Mouse (Mus musculus): ENCODE measurements at regions not wholly inside any gene's neighbourhood (a gene's known extent, or its start where the extent isn't known, plus 50 kb on each side); places are given as distances from the start of the nearest gene placed in this dataset.

DNA sequence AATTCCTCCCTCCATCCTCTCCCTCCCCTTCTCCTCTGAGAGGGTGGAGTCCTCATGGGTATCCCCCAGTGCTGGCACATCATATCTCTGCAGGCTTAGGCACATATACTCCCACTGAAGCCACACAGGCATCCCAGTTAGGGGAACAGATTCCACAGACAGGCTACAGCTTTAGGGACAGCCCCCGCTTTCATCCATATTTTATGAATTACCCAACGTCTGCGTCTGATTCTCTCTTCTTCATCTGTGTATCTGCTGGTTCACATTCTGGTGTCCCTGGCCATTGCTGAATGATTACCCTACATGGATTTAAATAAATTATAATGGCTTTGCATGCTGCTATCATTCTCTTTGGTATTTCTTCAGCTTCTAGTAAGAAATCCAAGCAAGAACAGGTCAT is 632.4 kb downstream of the Tmem114 start:
- WGBS: 84% methylated on average over 3 of the region's 3 CpGs

GRCm38 (mm10) chr16:7790260-7790659 is 634.7 kb downstream of the Tmem114 start:
- Histone ChIP-seq H3K4me3 (ENCODE audit: low read length) (no peak overlapping the region), H3K36me3 (ENCODE audit: control insufficient read depth, insufficient read depth, low read length) (no peaks in the 10 kb centered on the region), H3K4me2 (ENCODE audit: low read depth, low read length) (no peak overlapping the region), H3K27ac (ENCODE audit: low read length) (no peak overlapping the region), H3K4me1 (ENCODE audit: control insufficient read depth, insufficient read depth, low read length) (no peaks in the 10 kb centered on the region), H3K9ac (ENCODE audit: low read depth, low read length) (no peak overlapping the region), H3K9me3 (ENCODE audit: control insufficient read depth, low read length) (no peaks in the 10 kb centered on the region), H3K27me3 (replicated peaks; ENCODE audit: control insufficient read depth, insufficient read depth, low read length) (no peaks in the 10 kb centered on the region)
- no peak for ATAC-seq
- WGBS: 73% methylated on average over 4 of the region's 4 CpGs

More for the DNA sequence above, 632.4 kb downstream of the Tmem114 start:
- H3K4me2 ChIP-seq (ENCODE audit: low read depth, low read length): no peak overlapping the region
- no peaks in the 10 kb centered on the region for H3K4me1 ChIP-seq (ENCODE audit: control insufficient read depth, insufficient read depth, low read length)
- H3K9me3 ChIP-seq (ENCODE audit: control insufficient read depth, low read length): no peaks in the 10 kb centered on the region
- no peak overlapping the region for H3K4me3 ChIP-seq (ENCODE audit: low read length)
- ATAC-seq: no peak
- H3K36me3 ChIP-seq (ENCODE audit: control insufficient read depth, insufficient read depth, low read length): no peaks in the 10 kb centered on the region
- no peak overlapping the region for H3K27ac ChIP-seq (ENCODE audit: low read length)
- no peaks in the 10 kb centered on the region for H3K27me3 ChIP-seq (replicated peaks; ENCODE audit: control insufficient read depth, insufficient read depth, low read length)
- H3K9ac ChIP-seq (ENCODE audit: low read depth, low read length): no peak overlapping the region

DNA sequence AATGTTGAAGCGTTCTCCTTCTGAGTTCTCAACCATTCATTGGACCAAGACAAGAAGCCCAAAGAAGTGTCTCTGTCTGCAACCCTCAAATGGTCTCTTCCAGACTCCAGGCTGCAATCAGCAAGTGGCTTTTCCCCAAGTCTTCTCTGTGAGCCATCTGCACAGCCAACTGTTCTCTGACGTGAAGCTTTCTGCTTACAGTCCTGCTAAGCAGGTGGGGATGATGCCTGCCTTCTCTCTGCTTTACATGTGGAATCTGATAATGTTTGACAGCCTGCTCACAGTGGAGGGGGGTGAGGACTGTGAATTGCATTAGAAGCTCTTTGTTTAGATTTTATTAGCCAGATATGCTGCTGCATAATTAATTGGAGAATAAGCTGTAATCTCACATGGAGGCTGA is 636.7 kb downstream of the Tmem114 start:
- H3K36me3 ChIP-seq (ENCODE audit: control insufficient read depth, insufficient read depth, low read length): no peaks in the 10 kb centered on the region
- H3K9me3 ChIP-seq (ENCODE audit: control insufficient read depth, low read length): no peaks in the 10 kb centered on the region
- 68% methylated on average over 2 of the region's 2 CpGs for WGBS
- H3K27ac ChIP-seq (ENCODE audit: low read length): no peak overlapping the region
- H3K4me1 ChIP-seq (ENCODE audit: control insufficient read depth, insufficient read depth, low read length): no peaks in the 10 kb centered on the region
- no peak overlapping the region for H3K4me2 ChIP-seq (ENCODE audit: low read depth, low read length)
- no peak overlapping the region for H3K4me3 ChIP-seq (ENCODE audit: low read length)
- no peak for ATAC-seq
- no peaks in the 10 kb centered on the region for H3K27me3 ChIP-seq (replicated peaks; ENCODE audit: control insufficient read depth, insufficient read depth, low read length)
- H3K9ac ChIP-seq (ENCODE audit: low read depth, low read length): no peak overlapping the region

GRCm38 (mm10) chr16:7781506-7781905 is 643.4 kb downstream of the Tmem114 start:
- Histone ChIP-seq H3K4me3 (ENCODE audit: low read length) (no peak overlapping the region), H3K27me3 (replicated peaks; ENCODE audit: control insufficient read depth, insufficient read depth, low read length) (no peaks in the 10 kb centered on the region), H3K27ac (ENCODE audit: low read length) (no peak overlapping the region), H3K9me3 (ENCODE audit: control insufficient read depth, low read length) (no peaks in the 10 kb centered on the region), H3K36me3 (ENCODE audit: control insufficient read depth, insufficient read depth, low read length) (no peaks in the 10 kb centered on the region), H3K4me2 (ENCODE audit: low read depth, low read length) (no peak overlapping the region), H3K4me1 (ENCODE audit: control insufficient read depth, insufficient read depth, low read length) (no peaks in the 10 kb centered on the region), H3K9ac (ENCODE audit: low read depth, low read length) (no peak overlapping the region)
- 84% methylated on average over 2 of the region's 2 CpGs for WGBS
- ATAC-seq: no peak

DNA sequence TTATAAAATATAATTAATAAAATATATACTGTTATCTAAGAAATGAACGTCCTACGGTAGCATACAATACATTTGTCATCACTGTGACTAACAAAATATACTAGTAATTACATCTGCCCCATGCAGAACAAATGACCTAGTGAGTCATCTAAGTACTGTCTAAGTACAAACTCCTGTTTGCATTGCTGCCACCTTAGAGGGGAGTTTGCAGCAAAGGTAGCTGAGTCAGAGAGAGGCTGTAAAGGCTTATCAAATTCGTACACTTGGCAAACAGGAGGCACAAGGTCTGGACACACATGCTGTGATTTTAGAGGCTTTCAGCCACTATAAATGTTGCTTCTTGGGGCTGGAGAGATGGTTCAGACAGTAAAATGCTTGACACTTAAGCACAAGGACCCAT is 649.3 kb downstream of the Tmem114 start:
- Histone ChIP-seq H3K27ac (ENCODE audit: low read length) (no peak overlapping the region), H3K36me3 (ENCODE audit: control insufficient read depth, insufficient read depth, low read length) (no peaks in the 10 kb centered on the region), H3K4me1 (ENCODE audit: control insufficient read depth, insufficient read depth, low read length) (no peaks in the 10 kb centered on the region), H3K27me3 (replicated peaks; ENCODE audit: control insufficient read depth, insufficient read depth, low read length) (no peaks in the 10 kb centered on the region), H3K9ac (ENCODE audit: low read depth, low read length) (no peak overlapping the region), H3K9me3 (ENCODE audit: control insufficient read depth, low read length) (no peaks in the 10 kb centered on the region), H3K4me3 (ENCODE audit: low read length) (no peak overlapping the region), H3K4me2 (ENCODE audit: low read depth, low read length) (no peak overlapping the region)
- WGBS: 70% methylated on average over 3 of the region's 3 CpGs
- peak; percentile 58; the same call in 1 of the 2 replicates for ATAC-seq

- Histone ChIP-seq H3K36me3 (ENCODE audit: control insufficient read depth, insufficient read depth, low read length) (no peaks in the 10 kb centered on the region), H3K27me3 (replicated peaks; ENCODE audit: control insufficient read depth, insufficient read depth, low read length) (no peaks in the 10 kb centered on the region), H3K4me1 (ENCODE audit: control insufficient read depth, insufficient read depth, low read length) (no peaks in the 10 kb centered on the region), H3K9ac (ENCODE audit: low read depth, low read length) (no peak overlapping the region), H3K9me3 (ENCODE audit: control insufficient read depth, low read length) (no peaks in the 10 kb centered on the region), H3K27ac (ENCODE audit: low read length) (no peak overlapping the region), H3K4me2 (ENCODE audit: low read depth, low read length) (no peak overlapping the region), H3K4me3 (ENCODE audit: low read length) (no peak overlapping the region)
- WGBS: 52% methylated on average over 1 of the region's 1 CpGs
- no peak for ATAC-seq
These were observed 656.5 kb downstream of the Tmem114 start for GRCm38 (mm10) chr16:7768433-7768832.

DNA sequence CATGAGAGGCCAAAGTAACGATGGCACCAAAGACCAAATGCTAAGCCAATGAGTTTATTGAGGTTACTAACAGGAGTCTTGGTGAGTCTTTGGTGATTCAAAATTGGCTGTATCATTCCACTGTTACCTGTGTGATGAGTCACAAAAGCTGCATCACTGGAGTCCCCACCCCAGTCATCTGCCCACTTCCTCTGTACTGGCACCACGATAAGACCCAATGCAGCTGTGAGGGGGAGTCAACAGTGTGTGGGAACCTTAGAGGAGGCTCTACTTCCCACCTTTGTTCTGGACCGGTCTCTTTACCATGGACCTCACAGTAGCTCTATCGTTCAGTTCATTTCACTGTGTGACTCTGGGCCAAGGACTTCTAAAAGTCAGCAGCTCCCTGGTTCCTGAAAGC is 657.2 kb downstream of the Tmem114 start:
- Histone ChIP-seq H3K4me1 (ENCODE audit: control insufficient read depth, insufficient read depth, low read length) (no peaks in the 10 kb centered on the region), H3K36me3 (ENCODE audit: control insufficient read depth, insufficient read depth, low read length) (no peaks in the 10 kb centered on the region), H3K27me3 (replicated peaks; ENCODE audit: control insufficient read depth, insufficient read depth, low read length) (no peaks in the 10 kb centered on the region), H3K9ac (ENCODE audit: low read depth, low read length) (no peak overlapping the region), H3K4me2 (ENCODE audit: low read depth, low read length) (no peak overlapping the region), H3K4me3 (ENCODE audit: low read length) (no peak overlapping the region), H3K9me3 (ENCODE audit: control insufficient read depth, low read length) (no peaks in the 10 kb centered on the region), H3K27ac (ENCODE audit: low read length) (no peak overlapping the region)
- no peak for ATAC-seq
- WGBS: 83% methylated on average over 4 of the region's 4 CpGs

DNA sequence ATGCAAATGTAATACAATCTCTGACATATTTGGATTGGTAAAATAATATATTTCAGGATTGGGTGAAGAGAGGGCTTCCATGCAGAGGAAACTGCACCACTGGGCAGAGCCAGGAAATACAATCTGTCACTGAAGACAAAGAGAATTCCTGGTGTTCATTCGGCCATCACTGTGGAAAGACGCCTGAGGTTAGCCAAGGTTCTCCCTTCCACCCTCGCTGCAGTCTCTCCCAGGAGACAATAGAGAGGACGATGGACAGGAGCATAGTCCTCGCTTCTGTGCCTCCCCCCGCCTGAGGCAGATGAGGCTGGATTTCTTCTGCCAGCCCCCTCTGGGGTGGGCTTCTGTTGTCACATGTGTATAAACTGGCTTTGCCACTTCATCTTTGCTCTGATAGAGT is 660.6 kb downstream of the Tmem114 start:
- H3K27ac ChIP-seq (ENCODE audit: low read length): no peak overlapping the region
- no peak overlapping the region for H3K9ac ChIP-seq (ENCODE audit: low read depth, low read length)
- no peak for ATAC-seq
- H3K4me3 ChIP-seq (ENCODE audit: low read length): no peak overlapping the region
- WGBS: 52% methylated on average over 6 of the region's 6 CpGs
- no peak overlapping the region for H3K4me2 ChIP-seq (ENCODE audit: low read depth, low read length)
- no peaks in the 10 kb centered on the region for H3K9me3 ChIP-seq (ENCODE audit: control insufficient read depth, low read length)
- H3K27me3 ChIP-seq (replicated peaks; ENCODE audit: control insufficient read depth, insufficient read depth, low read length): no peaks in the 10 kb centered on the region
- no peaks in the 10 kb centered on the region for H3K36me3 ChIP-seq (ENCODE audit: control insufficient read depth, insufficient read depth, low read length)
- H3K4me1 ChIP-seq (ENCODE audit: control insufficient read depth, insufficient read depth, low read length): no peaks in the 10 kb centered on the region

DNA sequence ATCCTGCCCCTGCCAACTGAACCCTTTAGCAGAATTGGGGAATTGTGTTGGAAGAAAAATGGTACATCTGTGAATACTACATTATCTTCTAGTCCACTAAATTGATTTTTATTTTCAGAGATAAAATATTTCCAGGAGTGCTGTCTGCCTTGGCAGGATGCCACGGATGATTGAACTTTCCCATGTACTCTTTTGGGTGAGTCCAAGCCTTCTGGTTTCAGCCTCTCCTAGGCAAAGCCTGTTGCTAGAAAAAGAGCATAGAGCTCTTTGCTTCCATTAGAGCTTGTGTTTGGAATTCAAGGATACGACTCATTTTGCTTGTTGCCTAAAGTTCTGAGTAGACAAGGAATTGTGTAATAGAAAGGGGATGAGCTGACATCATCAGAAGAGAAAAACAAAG is 696.8 kb downstream of the Tmem114 start:
- Histone ChIP-seq H3K9ac (ENCODE audit: low read depth, low read length) (no peak overlapping the region), H3K4me1 (ENCODE audit: control insufficient read depth, insufficient read depth, low read length) (no peaks in the 10 kb centered on the region), H3K36me3 (ENCODE audit: control insufficient read depth, insufficient read depth, low read length) (no peaks in the 10 kb centered on the region), H3K27me3 (replicated peaks; ENCODE audit: control insufficient read depth, insufficient read depth, low read length) (no peaks in the 10 kb centered on the region), H3K4me2 (ENCODE audit: low read depth, low read length) (no peak overlapping the region), H3K27ac (ENCODE audit: low read length) (no peak overlapping the region), H3K4me3 (ENCODE audit: low read length) (no peak overlapping the region), H3K9me3 (ENCODE audit: control insufficient read depth, low read length) (no peaks in the 10 kb centered on the region)
- no peak for ATAC-seq
- 78% methylated on average over 2 of the region's 2 CpGs for WGBS

DNA sequence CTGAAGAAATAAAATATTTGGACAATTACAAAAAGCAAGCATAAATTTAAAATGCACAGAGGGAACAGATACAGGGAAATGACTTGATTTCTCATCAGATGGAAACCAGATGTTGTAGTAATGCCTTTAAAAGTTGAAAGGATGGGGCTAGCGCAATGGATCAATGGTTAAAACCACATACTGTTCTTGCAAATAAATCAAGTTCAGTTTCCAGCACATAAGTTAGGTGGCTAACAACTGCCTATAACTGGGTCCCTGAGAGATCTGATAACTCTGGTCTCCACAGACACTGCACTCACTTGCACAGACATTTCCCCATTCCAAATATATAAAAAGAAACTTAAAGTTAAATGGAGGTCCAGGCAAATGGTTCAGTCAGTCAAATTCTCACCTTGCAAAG is 699.7 kb downstream of the Tmem114 start:
- Histone ChIP-seq H3K4me3 (ENCODE audit: low read length) (no peak overlapping the region), H3K9me3 (ENCODE audit: control insufficient read depth, low read length) (no peaks in the 10 kb centered on the region), H3K27ac (ENCODE audit: low read length) (no peak overlapping the region), H3K9ac (ENCODE audit: low read depth, low read length) (no peak overlapping the region), H3K4me2 (ENCODE audit: low read depth, low read length) (no peak overlapping the region), H3K27me3 (replicated peaks; ENCODE audit: control insufficient read depth, insufficient read depth, low read length) (no peaks in the 10 kb centered on the region), H3K4me1 (ENCODE audit: control insufficient read depth, insufficient read depth, low read length) (no peaks in the 10 kb centered on the region), H3K36me3 (ENCODE audit: control insufficient read depth, insufficient read depth, low read length) (no peaks in the 10 kb centered on the region)
- ATAC-seq: no peak
- 75% methylated on average over 1 of the region's 1 CpGs for WGBS
